Mouse (Mus musculus) thymus, adult 2 months (tissue): ENCODE data around the gene Arhgap6. TPM values are rescaled to one million over a fixed set of nuclear protein-coding genes. Genes with fewer than 3 reads are reported as not detected.
A peak's percentile ranks its signal among the peaks of the same experiment; 100 is the strongest.

Experiments used
- DNase-seq: peaks from one replicate; pipeline ENCODE4 v3.0.0; 2021
- H3K27ac ChIP-seq: fragments of 200-500 bp; 2 replicates; pipeline ENCODE4 v1.5.1; 2012; ENCODE audit warnings: low read length, control low read depth; ENCODE audit not compliant: control insufficient read depth, insufficient read depth
- H3K27me3 ChIP-seq: fragments of 200-500 bp; 2 replicates; pipeline ENCODE4 v1.6.1; 2012; ENCODE audit warnings: mild to moderate bottlenecking, low read length, moderate library complexity, mixed read lengths; ENCODE audit not compliant: control insufficient read depth, insufficient read depth
- H3K36me3 ChIP-seq: fragments of 200-500 bp; 2 replicates; pipeline ENCODE4 v1.6.1; 2012; ENCODE audit warnings: mild to moderate bottlenecking, low read length, moderate library complexity; ENCODE audit not compliant: control insufficient read depth, insufficient read depth
- H3K4me1 ChIP-seq: fragments of 200-500 bp; replicated peaks from 2 replicates; pipeline ENCODE4 v1.6.1; 2012; ENCODE audit warnings: low read length; ENCODE audit not compliant: control insufficient read depth, insufficient read depth
- H3K4me3 ChIP-seq: fragments of 200-500 bp; 2 replicates; pipeline ENCODE4 v1.5.1; 2012; ENCODE audit warnings: mild to moderate bottlenecking, low read length, control low read depth, moderate library complexity; ENCODE audit not compliant: control insufficient read depth, insufficient read depth
- CTCF ChIP-seq: fragments of 200-500 bp; IDR thresholded peaks from 2 replicates; pipeline ENCODE4 v1.5.1; 2012; ENCODE audit warnings: mild to moderate bottlenecking, control low read depth, low read length, moderate library complexity, borderline replicate concordance; ENCODE audit not compliant: control insufficient read depth, poor library complexity, insufficient read depth; ENCODE audit errors: extremely low read depth
- POLR2A ChIP-seq: fragments of 200-500 bp; IDR thresholded peaks from 2 replicates; pipeline ENCODE4 v1.6.1; 2012; ENCODE audit warnings: mild to moderate bottlenecking, low read length, control low read depth, moderate library complexity; ENCODE audit not compliant: control insufficient read depth, poor library complexity, insufficient read depth; ENCODE audit errors: extremely low read depth
- WGBS: fragments of 180-500 bp; shearing (Covaris S2); methylation state at CpG from one replicate; pipeline ENCODE4 v1.1.7; 2018; 5-methylcytosine and 5-hydroxymethylcytosine counted together
- polyA plus RNA-seq: library from polyadenylated mRNA; depleted of rRNA; stranded (reverse); fragments of >200 nt; gene quantifications from 2 replicates; pipeline ENCODE4 v1.2.3, GENCODE M21; 2012

Arhgap6 gene
- polyA plus RNA-seq, 1 experiment: 0.46 TPM

DNA sequence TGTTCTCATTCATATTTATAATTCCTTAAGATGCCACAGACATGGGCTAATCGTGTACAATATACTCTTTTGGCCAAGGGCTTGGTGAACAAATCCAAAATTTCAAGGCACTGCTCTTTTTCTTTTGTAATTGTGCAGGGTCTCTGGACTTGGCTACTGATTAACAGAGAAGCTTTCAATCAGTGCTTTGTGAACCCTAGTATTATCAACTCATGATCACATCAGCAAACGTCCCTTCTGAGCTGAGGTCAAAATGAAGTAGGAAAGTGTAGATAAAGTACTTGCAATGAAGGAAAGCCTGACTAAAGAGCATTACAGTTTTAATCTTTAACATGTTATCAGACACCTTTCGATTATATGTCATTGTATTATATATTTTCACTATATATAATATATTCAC is 270.4 kb downstream of the Arhgap6 start:
- TF ChIP-seq CTCF (no peak), POLR2A (no peak)
- Histone ChIP-seq H3K4me1 (no peaks in the 10 kb centered on the region), H3K27ac (no peak overlapping the region), H3K27me3 (no peaks in the 10 kb centered on the region), H3K4me3 (no peak overlapping the region), H3K36me3 (no peaks in the 10 kb centered on the region)
- 87% methylated on average over 3 of the region's 3 CpGs for WGBS
- no peak for DNase-seq

DNA sequence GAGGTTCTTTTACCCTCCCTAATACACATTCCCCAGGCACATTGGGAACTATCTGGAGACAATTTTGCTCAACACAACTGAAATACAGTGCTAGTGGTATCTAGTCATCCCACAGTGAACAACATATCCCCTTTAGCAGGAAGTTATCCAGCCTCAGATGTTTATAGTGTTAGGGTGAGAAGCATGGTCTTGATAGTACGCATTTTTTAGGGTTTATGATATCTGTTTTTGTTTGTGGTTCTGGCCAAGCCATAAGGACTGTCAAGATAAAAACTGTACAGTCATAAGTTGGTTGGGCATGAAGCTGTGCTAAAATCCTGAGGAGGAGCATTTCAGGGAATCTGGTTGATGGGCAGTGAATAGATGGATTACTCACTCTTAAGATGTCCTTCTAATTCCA is 271.0 kb downstream of the Arhgap6 start:
- DNase-seq: no peak
- WGBS: 89% methylated on average over 1 of the region's 1 CpGs
- Histone ChIP-seq H3K27ac (no peak overlapping the region), H3K4me1 (no peaks in the 10 kb centered on the region), H3K4me3 (no peak overlapping the region), H3K36me3 (no peaks in the 10 kb centered on the region), H3K27me3 (no peaks in the 10 kb centered on the region)
- TF ChIP-seq POLR2A (no peak), CTCF (no peak)

DNA sequence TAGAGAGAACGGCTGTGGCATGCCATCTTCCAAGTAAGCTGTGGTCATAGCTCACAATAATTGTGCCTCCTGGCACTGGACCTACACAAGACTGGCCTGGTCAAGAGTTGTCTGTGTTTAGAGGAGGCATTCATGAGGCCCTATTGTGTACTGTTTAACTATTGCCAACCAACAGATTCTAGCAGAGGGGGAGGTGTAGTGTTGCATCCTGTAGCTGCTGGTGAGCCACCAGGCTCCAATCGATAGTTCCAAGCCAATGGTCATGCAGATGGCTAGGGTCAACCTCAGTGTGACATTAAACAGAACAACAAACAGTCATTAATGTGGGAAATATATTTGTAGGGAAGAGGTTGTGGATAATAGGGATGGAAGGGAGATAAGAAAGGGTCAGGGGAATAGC is 280.1 kb downstream of the Arhgap6 start:
- Histone ChIP-seq H3K27ac (no peak overlapping the region), H3K4me3 (no peak overlapping the region), H3K36me3 (no peaks in the 10 kb centered on the region), H3K27me3 (no peaks in the 10 kb centered on the region), H3K4me1 (no peaks in the 10 kb centered on the region)
- TF ChIP-seq POLR2A: no peak
- TF ChIP-seq CTCF: no peak
- WGBS: 95% methylated on average over 2 of the region's 2 CpGs
- no peak for DNase-seq

DNA sequence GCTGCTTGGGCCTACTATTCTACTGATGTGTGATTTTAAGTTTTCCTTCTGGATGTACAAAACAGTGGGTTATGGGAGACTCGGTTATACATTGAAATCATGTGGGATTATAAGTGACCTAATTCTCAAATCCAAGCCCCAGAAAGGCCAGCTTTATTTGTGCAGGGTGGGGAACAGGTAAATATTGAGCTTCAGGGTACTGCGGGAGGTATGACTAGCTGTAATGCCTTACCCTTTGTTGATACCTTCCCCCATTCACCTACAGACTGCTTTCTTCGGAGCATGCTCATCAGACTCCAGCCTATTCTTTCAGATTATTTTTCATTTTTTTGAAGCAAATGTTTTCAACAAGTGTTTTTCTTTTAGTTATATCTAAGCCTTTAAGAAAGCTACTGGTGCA is 286.7 kb downstream of the Arhgap6 start:
- H3K4me3 ChIP-seq: no peak overlapping the region
- H3K27me3 ChIP-seq: no peaks in the 10 kb centered on the region
- TF ChIP-seq CTCF (no peak), POLR2A (no peak)
- H3K27ac ChIP-seq: no peak overlapping the region
- no peak for DNase-seq
- no peaks in the 10 kb centered on the region for H3K36me3 ChIP-seq
- H3K4me1 ChIP-seq: no peaks in the 10 kb centered on the region
- 100% methylated on average over 3 of the region's 3 CpGs for WGBS

DNA sequence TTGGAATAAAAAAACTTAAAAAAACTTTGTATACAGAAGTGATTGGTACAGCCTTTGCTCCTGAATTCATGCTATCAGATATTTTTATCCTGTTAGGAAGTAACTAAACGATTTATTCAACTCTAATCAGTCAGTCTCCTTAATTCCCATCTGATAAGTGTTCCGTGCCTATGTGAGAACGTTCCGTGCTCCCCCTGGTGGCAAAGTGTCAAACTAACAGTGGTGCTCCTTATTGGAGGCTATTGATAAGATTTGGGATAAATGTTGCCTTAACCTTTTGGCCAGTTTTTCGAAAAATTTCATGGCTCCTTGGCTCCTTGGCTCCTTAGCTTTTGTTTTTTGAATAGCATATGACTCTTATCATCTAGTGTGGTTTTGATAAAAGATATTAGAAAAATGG is 291.0 kb downstream of the Arhgap6 start:
- peak; percentile 46 for DNase-seq
- no peak overlapping the region for H3K27ac ChIP-seq
- no peaks in the 10 kb centered on the region for H3K27me3 ChIP-seq
- 4% methylated on average over 5 of the region's 5 CpGs for WGBS
- no peak overlapping the region for H3K4me3 ChIP-seq
- H3K36me3 ChIP-seq: no peaks in the 10 kb centered on the region
- no peaks in the 10 kb centered on the region for H3K4me1 ChIP-seq
- TF ChIP-seq POLR2A (no peak), CTCF (no peak)

DNA sequence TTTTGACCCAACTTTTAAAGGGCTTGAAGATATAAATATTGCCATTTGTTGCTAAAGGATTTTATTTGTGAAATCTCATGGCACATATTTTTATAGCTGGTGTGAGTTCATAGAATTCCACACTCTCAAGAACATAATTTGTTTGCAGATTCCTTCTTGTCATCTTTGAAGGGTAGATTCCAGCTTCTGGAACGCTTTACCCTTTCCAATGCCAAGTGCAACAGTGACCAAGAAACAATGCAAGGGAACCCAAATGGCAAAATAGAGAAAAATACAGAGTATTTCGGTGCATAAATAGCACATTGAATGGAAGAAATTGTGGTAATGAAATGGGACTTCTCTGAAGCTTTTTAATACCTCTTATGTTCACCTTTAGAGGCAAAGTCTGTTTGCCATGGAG is 294.3 kb downstream of the Arhgap6 start:
- no peaks in the 10 kb centered on the region for H3K4me1 ChIP-seq
- TF ChIP-seq POLR2A (no peak), CTCF (no peak)
- H3K27me3 ChIP-seq: no peaks in the 10 kb centered on the region
- DNase-seq: no peak
- no peak overlapping the region for H3K4me3 ChIP-seq
- no peak overlapping the region for H3K27ac ChIP-seq
- H3K36me3 ChIP-seq: no peaks in the 10 kb centered on the region
- WGBS: 91% methylated on average over 2 of the region's 2 CpGs

DNA sequence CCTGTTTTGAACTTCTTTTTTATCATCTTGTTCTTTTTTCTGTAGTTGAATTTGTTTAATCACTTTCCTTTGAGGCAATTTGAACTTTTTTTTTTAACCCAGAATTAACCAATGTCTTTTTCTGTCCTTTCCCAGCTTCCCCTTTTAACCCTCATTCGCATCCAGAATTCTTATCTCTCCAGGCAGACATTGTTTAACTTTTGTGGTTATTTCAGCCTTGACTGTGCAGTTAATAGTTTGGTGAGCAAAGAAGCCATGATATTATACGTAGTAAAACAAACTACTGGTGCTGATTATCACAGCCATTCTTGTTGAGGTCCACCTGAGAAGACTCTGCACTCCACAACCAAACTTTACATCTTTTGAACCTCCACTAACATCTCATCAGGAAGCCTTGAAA is 299.7 kb downstream of the Arhgap6 start:
- WGBS: 16% methylated on average over 2 of the region's 2 CpGs
- Histone ChIP-seq H3K27me3 (no peaks in the 10 kb centered on the region), H3K36me3 (no peaks in the 10 kb centered on the region), H3K27ac (no peak overlapping the region), H3K4me3 (no peak overlapping the region), H3K4me1 (no peaks in the 10 kb centered on the region)
- no peak for DNase-seq
- TF ChIP-seq CTCF (no peak), POLR2A (no peak)
